Mouse (Mus musculus) yolk sac, embryonic 10.5 days (tissue): ENCODE data around the gene Ncapd3.

ENCODE experiments used
- DNase-seq: peaks from one replicate; pipeline ENCODE4 v3.0.0-alpha.2; 2017; ENCODE audit warnings: low spot score

Gene Ncapd3

DNA sequence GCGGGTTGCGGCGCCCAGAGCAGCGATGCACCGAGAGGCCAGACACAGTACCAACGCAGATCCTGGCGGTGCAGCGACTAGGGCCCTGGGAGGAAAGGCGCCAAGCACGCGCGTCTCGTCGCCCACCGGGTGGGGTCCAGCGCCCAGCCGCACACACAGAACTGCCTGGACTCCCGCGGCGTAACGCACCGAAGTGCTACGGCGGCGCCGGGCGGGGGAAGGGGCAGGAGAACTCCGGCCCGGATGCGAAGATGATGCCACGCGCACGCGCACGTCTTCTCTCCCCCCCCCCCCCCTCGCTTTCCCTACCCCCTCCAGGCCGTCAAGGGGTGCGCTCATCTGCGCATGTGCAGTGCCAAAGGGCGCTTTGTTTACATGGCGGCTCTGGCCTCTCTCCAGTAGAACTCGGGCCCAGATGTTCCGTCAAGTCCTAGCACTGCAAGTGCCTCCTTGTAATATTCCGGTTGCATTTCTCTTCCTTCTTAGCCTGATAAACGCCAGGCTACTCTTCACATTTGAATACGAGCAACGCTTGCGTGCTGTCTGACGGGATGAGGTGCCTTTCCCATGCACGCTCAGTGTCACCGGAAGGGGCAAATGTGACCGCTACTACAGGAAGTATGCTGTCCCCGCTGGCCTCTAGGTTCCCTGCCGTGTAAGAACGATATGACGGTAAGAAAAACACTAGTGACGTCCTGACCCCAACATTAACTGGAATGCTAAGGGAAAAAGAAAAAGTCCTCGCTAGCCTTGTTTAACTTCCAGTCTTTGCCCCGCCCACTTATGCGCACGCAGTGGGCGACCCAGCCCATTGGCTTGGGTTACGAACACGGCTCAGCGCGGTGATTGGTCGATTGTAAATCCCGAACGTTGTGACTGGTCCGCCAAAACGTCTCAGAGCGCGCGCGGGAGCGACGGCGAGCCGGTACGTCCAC is at the start of gene Ncapd3, which contains the start of gene Vps26b:
Gene Ncapd3 (plus strand): TSS at position 348 of the 935 bp plus-strand sequence.
Gene Vps26b (minus strand): TSS at position 238 of the 935 bp plus-strand sequence.
- peak; percentile 93 for DNase-seq

DNA sequence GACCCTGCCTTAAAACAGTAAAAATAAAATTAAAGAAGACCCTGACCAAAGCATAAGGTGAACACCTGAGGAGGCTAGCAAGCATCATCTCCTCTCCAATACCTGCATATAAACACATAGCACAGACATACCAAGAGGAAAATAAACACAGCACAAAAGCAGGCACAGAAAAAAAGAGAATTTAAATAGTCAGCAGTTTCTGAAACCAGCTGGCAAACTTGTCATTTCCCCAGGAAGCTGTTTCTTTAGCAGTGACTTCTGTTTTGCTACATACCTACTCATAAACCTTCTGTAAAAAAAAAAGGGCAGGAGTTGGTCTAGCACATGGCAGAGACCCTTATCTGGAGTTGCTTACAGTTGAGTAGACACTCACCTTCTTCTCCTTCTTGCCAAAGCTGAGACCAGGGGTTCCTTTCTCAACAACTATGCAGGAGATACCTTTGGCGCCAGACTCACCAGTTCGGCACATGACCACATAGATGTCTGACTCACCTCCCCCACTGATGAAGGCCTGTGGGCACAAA is 44.8 kb upstream of the Ncapd3 start:
- no peak for DNase-seq

DNA sequence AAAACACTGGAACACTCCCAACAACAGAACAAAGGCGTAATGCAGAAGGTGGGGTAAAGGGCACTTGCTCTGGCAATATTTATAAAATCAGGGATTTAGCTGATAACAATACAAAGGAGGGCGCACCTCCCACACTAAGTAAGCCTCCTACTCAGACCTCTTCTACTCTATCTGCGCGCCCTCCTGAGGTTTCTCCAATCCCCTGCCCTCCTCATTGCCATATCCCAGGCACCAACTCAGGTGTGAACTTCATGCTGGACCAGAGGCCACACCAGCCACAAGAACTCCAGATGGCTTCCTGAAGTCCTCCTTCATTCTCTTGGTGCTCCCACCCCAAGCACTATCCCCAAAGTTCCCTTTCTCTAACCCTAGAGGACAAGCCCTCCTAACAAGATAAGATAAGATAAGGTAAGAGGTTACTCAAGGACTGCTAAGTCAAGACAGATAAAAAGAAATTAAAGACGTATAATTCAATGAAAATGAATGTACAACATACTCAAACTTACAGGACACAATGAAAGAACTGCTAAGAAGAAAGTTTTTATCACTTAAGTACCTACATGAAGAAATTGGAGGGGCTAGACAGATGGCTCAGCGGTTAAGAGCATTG is 44.2 kb upstream of the Ncapd3 start:
- DNase-seq: no peak

DNA sequence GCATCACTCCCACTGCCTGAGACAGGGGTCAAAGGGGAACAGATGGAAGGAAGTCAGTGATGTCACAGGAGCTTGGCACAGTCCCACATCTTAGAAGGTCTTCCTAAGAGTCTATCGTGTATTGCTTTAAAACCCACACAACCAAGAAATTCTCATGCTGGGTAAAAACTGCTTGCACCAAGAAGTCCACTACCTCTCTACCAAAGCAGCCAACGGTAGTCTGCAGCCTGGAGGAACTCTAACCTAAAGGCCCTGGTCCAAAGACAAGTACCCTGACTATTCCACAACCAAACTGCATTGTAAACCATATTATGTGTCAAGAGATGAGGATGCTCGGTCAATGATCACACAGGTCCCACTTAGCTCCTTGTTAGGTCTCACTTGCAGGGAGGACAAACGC is 39.8 kb upstream of the Ncapd3 start:
- DNase-seq: no peak

DNA sequence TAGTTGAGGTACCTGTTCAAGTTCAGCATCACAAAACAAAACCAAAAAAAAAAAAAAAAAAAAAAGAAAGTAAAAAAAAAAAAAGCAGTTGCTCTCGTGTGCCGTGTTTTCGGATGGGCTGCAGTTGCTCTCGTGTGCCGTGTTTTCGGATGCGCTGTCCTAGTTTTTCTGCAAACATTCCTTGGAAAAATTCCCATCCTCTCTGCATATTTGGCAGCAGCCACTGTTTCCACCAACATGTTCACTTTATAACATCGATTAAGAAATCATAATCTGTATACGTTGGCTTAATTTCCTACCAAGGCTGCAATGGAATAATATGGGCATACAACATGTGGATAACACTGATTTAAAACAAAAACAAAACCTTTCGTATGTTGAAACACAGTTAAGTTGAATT is 36.9 kb upstream of the Ncapd3 start:
- no peak for DNase-seq

DNA sequence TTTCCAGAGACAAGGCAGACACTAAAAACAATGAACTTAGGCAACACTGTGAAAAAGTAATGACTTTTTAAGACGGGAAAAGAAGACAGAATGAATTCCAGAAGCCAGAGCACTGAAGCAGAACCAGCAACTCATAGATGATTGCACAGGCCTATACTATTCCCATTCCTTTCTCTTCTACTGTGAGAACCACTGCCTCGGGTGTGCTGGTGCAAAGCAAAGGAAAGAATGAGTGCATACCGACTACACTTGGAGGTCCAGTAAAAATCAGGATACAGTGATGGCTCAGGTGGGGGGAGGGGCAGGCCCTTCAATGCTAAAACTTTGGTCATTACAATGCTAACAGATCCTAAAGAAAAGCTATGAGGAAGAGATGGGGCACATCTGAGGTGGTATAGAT is 36.1 kb upstream of the Ncapd3 start:
- DNase-seq: no peak

DNA sequence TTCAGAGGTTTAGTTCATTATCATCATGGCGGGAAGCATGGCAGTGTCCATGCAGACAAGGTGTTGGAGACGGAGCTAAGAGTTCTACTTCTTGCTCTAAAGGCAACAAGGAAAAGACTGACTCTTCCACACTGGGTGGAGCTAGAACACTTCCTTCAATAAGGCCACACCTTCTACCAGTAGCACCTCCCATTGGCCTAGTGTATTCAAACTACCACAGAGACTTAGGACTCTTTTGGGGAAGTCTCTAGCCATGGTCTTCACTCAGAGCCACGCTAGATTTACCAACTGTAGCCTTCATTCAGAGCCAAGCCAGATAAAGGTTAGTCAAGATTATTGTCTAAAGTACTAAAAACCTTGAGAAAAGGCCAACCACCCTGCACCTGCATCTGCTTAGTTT is 32.9 kb upstream of the Ncapd3 start:
- no peak for DNase-seq

DNA sequence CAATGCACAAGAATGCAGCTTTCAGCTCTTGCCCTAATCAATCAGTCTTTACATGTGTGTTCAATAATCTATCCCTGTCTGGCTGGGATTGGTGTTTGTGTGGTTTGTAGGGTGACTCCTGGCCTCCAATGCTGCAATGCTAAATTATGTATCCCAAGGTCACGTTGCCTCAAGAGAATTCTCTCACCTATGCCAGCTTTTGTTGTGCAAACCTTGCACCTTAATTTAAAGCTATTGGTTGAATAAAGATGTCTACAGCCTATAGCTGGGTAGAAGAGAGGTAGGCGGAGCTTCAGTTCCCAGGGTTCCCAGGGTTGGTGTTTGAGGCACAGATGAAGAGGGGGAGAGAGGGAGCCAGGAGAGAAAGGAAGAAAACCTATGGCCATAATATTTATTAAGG is 32.5 kb upstream of the Ncapd3 start:
- DNase-seq: no peak

DNA sequence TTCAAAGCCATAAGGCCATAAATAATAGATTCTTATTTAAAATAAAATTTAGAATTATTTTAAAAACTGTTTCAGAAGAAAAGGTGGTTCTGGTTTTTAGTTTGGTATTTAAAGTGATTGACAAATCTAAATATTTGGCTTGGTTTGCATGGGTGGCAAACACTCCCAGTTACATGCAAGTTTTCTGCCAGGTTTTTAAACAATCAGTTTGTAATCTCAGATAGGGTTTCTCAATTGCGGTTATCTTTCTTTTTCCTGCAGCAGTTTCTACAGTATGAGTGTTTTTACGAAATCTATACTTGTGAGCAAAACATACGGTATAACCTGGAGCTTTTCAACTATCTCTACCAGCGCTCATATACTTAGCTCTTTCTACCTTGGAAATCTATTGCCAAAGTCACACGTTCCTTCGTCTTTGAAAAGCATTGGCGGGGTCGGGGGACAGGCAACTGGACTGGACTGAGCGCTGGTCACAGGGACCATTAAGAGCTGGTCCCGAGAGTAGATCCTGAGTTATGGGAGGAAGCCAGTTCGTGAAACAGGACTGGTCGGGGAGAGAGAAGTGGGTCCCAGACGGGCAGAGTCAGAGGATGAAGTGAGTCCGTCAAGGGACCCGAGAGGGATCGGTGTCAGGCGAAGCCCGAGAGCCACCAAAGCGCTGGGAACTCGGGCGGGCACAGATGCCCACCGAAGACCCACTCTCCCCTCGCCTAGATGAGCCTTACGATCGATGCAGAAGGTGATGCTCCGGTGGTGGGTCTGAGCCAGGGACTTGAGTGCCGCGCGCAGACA is 31.1 kb upstream of the Ncapd3 start:
- DNase-seq: no peak

DNA sequence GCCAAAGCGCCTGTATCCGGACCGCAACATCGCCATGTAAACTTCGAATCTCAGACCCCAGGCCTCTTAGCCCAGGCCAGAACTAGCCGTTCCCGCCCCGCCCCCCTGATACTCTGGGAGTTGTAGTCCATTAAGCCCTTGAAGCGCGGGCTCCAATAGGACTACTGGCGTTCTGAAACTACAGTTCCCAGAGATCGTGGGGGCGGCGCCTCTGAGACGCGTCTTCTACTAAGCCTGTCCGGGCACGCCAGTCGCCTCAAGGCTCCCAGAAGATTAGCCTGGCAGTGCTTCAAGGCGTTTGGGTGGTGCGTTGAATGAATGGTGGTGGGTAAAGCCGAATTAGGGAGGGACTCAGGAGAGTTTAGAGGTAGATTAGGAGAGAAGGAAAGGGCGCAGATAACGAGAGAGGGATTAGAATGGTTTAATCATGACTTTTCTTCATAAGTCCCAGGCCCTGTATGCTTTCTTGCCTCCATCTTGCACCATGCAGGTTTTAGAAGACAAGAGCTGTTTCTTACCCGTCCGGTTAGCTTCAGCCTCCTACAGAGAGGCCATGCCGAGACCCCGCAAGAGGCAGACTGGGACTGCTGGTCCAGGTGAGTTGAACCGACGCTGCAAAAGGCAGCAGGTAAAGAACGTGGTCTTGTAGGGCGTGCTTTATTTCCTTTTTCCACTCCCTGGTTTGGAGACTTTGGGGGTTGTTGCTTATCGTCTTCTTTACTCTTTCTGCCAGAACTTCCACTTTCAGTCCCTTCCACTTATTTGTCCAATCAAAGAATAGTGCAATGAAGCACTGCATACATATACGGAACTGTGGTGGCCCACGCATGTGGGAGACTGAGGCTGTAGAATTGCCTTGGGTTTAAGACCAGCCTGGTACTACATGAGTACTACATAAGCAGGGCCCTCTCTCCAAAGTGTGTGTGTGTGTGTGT is 30.2 kb upstream of the Ncapd3 start, which contains the start of the genes Acad8 and Thyn1:
Gene Acad8 (minus strand): TSS at position 106 of the 935 bp plus-strand sequence.
Gene Thyn1 (plus strand): TSS at position 250 of the 935 bp plus-strand sequence.
- DNase-seq: peak; percentile 96

DNA sequence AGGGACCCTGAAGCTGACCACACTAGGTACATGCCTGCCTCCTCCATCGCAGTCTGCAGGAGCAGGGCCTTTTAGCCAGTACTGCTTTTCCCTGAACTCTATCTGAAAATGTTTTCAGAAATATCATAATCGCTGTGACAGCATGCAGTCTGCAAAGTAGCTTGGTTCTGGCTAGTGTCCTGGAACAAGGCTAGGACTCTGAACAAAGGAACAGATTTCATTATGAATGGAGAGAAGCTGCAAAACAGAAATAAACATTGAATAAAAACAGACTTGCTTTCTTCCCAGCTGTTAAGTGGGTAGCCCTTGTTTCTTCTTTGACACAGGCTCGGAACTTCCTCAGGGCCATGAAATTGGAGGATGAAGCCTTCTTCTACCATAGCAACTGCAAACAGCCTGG is 24.7 kb upstream of the Ncapd3 start:
- no peak for DNase-seq

DNA sequence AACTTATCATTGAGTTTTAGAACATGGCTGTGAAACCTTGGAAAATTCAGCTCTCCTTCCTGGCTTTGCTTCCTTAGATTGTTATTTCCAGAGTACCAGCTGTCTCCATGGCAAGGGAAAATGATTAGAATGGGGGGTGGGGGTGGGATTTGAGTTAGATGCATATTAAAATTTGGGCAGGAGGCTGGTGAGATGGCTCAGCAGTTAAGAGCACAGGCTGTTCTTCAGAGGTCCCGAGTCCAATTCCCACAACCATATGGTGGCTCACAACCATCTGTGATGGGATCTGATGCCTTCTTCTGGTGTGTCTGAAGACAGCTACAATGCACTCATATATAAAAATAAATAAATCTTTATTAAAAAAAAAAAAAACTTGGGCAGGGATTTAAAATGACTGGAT is 24.0 kb upstream of the Ncapd3 start:
- no peak for DNase-seq

DNA sequence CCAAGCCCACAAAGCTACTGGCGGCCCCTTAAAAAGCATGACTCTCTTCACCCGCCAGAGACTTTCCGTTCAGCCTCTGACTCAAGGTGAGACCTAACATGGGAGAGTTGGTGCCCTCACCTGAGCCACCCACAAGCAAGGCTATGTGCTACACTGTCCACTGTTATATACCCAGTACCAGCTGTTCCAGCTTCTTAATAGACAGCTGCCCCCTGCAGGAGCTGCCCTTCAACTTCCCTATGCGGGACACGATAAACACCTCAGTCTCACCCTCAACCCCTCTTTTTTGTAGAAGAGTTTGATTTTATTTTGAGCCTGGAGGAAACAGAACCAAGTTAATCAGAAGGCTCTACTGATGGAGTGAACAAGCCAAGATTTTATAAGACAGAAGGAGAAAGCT is 23.1 kb upstream of the Ncapd3 start:
- no peak for DNase-seq

DNA sequence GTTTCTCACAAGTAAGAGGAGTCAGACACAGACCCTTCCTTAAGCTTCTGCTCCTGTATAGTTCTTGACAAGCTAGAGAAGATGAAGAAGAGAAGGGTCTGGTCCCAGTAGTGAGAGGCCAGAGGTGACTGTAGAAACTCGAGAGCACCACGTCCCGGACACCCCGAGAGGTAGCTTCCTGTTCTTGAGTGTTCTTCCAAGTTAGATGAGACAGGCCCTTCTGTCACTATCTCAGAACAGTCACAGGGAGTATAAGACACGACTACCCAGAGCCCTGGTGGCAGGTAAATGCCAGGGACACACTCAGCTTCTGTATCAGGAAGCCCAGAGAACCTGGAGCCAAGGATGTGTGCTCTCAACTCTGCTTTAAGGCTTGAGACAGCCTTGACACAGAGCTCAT is 20.7 kb upstream of the Ncapd3 start:
- DNase-seq: no peak

DNA sequence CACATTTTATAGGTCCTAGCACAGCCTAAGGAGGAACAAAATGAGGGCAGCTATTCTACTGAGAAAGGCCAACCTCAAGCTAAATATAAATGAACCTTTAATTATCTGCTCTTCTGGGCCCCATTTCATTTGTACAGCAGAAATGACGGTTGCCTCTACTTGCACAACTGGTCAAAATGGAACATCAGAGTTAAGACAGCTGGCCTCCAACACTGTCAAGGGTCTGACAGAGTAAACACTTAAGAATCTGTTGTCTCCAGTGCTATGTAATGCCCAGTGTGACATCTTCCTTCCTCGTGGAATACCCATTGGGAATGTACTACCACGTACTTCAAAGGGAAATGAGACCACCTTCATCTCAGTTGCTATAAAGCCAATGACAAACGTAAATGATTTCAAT is 18.4 kb upstream of the Ncapd3 start:
- DNase-seq: no peak

DNA sequence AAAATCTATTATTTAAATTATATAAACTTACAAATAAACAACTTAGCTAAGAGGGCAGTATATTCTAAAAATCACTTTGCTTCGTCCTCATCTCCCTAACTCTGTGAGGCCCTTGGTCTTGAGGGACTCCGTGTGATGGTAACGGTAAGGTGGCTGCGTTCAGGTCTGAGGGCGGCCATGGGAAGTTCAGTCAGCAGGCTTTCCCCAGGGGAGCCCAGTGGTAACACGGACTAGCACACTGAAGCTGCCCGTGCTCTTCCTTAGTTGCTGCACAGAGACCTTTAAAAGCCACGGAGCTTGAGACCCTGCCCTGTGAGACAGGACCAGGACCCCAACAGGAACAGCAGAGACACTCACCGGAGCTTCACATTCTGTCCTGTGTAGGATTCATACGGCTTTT is 11.0 kb upstream of the Ncapd3 start:
- no peak for DNase-seq

DNA sequence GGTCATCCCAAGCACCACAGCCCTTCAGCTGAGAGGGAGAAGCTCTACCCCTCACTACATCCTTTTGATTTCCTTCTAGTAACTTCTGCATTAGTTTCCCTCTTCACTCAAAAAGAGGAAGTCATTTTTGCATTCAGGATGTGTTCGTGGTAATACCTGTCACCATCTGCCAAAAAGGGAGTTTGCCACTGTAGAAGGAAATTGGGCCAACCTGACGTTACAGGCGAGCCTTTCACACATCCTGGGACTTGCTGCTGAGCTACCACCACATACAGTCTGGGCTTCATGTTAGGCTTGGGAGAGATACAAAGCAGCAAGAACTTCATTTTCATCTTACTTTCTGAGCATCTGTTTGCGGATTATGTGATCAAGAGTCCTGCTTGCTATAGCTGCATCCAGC is 6.3 kb upstream of the Ncapd3 start:
- DNase-seq: no peak

DNA sequence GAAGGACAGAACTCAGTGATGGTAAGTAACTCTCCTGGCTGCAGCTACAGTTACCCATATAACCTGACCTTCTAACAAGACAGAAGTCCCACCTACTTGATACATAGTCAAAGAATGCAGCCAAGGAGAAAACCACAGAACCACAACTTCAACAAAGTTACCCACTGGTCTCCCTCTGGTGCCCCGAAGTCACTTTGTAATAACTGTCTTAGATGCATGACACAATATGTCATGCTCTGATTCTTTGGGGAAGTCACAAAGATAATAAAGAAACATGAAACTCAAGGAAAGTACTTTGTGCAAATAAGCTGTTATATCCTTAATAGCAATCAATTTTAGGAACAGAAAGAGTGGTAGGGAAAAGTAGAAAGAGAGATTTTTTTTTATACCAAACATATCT is 3.3 kb upstream of the Ncapd3 start:
- DNase-seq: no peak

DNA sequence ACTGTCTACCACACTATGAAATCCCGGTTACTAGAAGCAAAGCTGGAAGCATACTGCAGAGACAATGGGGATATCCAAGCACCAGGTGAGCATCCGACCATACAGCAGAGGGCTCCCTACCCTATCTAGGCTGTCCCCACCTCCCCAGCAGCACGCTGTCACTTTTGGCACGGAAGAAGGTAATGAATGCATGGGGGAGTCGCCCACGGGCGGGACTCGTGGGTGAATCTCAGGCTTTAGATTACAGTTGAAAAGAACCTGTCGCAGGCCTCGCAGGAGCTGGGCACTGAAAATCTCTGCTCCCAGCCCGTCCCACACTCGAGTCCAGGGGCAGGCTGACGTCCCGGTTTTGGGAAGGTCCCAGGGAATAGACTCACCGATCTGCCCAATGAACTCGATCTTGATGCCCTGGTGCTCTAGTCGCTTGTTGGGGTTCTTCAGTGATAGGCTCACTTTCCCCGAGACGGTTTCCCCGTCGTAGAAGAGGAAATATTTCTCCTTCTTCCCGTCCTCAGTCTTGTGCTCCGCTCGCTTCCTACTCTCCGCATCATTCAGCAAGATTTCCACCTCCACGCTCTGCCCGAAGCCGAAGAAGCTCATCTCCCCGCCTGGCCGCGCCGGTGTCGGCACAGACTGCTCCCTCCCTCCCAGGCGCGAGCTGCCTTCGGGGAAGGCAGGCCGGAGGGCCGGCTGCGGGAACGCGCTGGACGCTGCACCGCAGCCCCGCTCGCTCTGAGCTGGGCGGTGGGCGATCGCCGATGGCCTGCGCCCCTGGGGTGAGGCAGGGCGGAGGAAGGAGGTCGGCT is 750 bp upstream of the Ncapd3 start:
- DNase-seq: peak; percentile 18

DNA sequence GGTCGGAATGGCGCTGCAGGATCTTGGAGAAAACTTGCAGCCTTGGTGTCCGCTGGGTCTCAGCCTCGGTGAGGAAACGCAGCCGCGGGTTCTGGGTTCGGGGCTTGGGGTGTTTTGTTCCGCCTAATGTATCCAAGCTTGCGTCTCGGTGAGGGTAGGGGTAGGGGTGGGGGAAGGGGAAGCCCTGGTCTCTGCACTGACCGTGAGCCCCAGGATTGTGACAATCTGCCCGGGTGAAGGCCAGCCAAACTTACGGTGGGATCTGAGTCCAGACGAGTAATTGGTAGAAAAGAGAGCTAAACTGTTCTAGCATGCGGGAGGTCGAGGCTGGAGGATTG is 757 bp downstream of the Ncapd3 start:
- no peak for DNase-seq
